Mouse (Mus musculus): Measurements from ENCODE around the gene Cyb561a3. TPM values are rescaled to one million over a fixed set of nuclear protein-coding genes. Genes with fewer than 3 reads are reported as not detected.

Gene Cyb561a3
- total RNA-seq, 2 experiments from 2014 or later: 6.7 to 10.2 TPM

Other genes starting within 250 kb of the Cyb561a3 start
- not detected in 2 replicates for gene Syt7, start 188.1 kb upstream of the Cyb561a3 start, total RNA-seq (2015; ENCODE audit: low replicate concordance)
- not detected in 2 replicates for gene Syt7, start 188.1 kb upstream of the Cyb561a3 start, total RNA-seq (2017; ENCODE audit: low replicate concordance)
- gene Lrrc10b, start 119.7 kb upstream of the Cyb561a3 start, total RNA-seq (2015; ENCODE audit: low replicate concordance): not detected in 2 replicates
- not detected in 2 replicates for gene Lrrc10b, start 119.7 kb upstream of the Cyb561a3 start, total RNA-seq (2017; ENCODE audit: low replicate concordance)
- gene Ppp1r32, start 94.2 kb upstream of the Cyb561a3 start, total RNA-seq (2015; ENCODE audit: low replicate concordance): not detected in 2 replicates
- gene Ppp1r32, start 94.2 kb upstream of the Cyb561a3 start, total RNA-seq (2017; ENCODE audit: low replicate concordance): 0.94 TPM in 1 of 2 replicates, not detected in the other
- 18.4 and 27.1 TPM in 2 replicates for gene Cpsf7, start 51.9 kb upstream of the Cyb561a3 start, total RNA-seq (2015; ENCODE audit: low replicate concordance)
- 20.4 and 20.8 TPM in 2 replicates for gene Cpsf7, start 51.9 kb upstream of the Cyb561a3 start, total RNA-seq (2017; ENCODE audit: low replicate concordance)
- gene Sdhaf2, start 51.0 kb upstream of the Cyb561a3 start, total RNA-seq (2015; ENCODE audit: low replicate concordance): 21.5 and 35.4 TPM in 2 replicates
- 20.1 and 34.9 TPM in 2 replicates for gene Sdhaf2, start 51.0 kb upstream of the Cyb561a3 start, total RNA-seq (2017; ENCODE audit: low replicate concordance)
- 9.6 and 18.2 TPM in 2 replicates for gene Tmem216, start 20.9 kb upstream of the Cyb561a3 start, total RNA-seq (2015; ENCODE audit: low replicate concordance)
- gene Tmem216, start 20.9 kb upstream of the Cyb561a3 start, total RNA-seq (2017; ENCODE audit: low replicate concordance): 7.2 and 21.6 TPM in 2 replicates
- 1.7 and 4.8 TPM in 2 replicates for gene Tmem138, start 190 bp downstream of the Cyb561a3 start, total RNA-seq (2015; ENCODE audit: low replicate concordance)
- 1.8 and 4.9 TPM in 2 replicates for gene Tmem138, start 190 bp downstream of the Cyb561a3 start, total RNA-seq (2017; ENCODE audit: low replicate concordance)
- 49.6 and 78.4 TPM in 2 replicates for gene Ddb1, start 28.2 kb downstream of the Cyb561a3 start, total RNA-seq (2015; ENCODE audit: low replicate concordance)
- gene Ddb1, start 28.2 kb downstream of the Cyb561a3 start, total RNA-seq (2017; ENCODE audit: low replicate concordance): 197 and 283 TPM in 2 replicates
- 1.5 and 2.1 TPM in 2 replicates for gene Tkfc, start 28.5 kb downstream of the Cyb561a3 start, total RNA-seq (2015; ENCODE audit: low replicate concordance)
- gene Tkfc, start 28.5 kb downstream of the Cyb561a3 start, total RNA-seq (2017; ENCODE audit: low replicate concordance): 1.1 TPM in 2 replicates
- not detected in 2 replicates for gene Vwce, start 57.0 kb downstream of the Cyb561a3 start, total RNA-seq (2015; ENCODE audit: low replicate concordance)
- gene Vwce, start 57.0 kb downstream of the Cyb561a3 start, total RNA-seq (2017; ENCODE audit: low replicate concordance): not detected in 2 replicates
- not detected in 2 replicates for gene Pga5, start 100.9 kb downstream of the Cyb561a3 start, total RNA-seq (2015; ENCODE audit: low replicate concordance)
- gene Pga5, start 100.9 kb downstream of the Cyb561a3 start, total RNA-seq (2017; ENCODE audit: low replicate concordance): not detected in 2 replicates
- gene Vps37c, start 111.6 kb downstream of the Cyb561a3 start, total RNA-seq (2015; ENCODE audit: low replicate concordance): 7.9 and 8.6 TPM in 2 replicates
- 2.9 and 4.7 TPM in 2 replicates for gene Vps37c, start 111.6 kb downstream of the Cyb561a3 start, total RNA-seq (2017; ENCODE audit: low replicate concordance)
- not detected in 2 replicates for gene Cd5, start 161.8 kb downstream of the Cyb561a3 start, total RNA-seq (2015; ENCODE audit: low replicate concordance)
- gene Cd5, start 161.8 kb downstream of the Cyb561a3 start, total RNA-seq (2017; ENCODE audit: low replicate concordance): 0.17 TPM in 1 of 2 replicates, not detected in the other